7 mouse cellular contexts compared by ENCODE assay signal in genomic region chr1:132374140-132374872, GRCm38 (mm10). TPM values are rescaled to one million over a fixed set of nuclear protein-coding genes. Genes with fewer than 3 reads are reported as not detected.
DNase-seq lines count a peak whose midpoint lies in the region; ATAC-seq lines count a peak whose summit lies in the region.

No protein-coding gene starts in this region.

- 0 out of 2 replicates have a peak, but pooled peaks cover 10% of the 10 kb centered on the region for H3K36me3 ChIP-seq in forebrain, embryonic 15.5 days
- peaks cover 3% of the 10 kb centered on the region; the same call in 1 of the 2 replicates for H3K36me3 ChIP-seq in kidney, embryonic 16.5 days (ENCODE audit: insufficient read depth, low read length)

- ATAC-seq in forebrain, embryonic 15.5 days (replicated peaks): peak; percentile 62
- peak; percentile 46 for ATAC-seq in kidney, embryonic 16.5 days (ENCODE audit: low FRiP score, low TSS enrichment)

- H3K4me2 ChIP-seq in forebrain, embryonic 15.5 days (replicated peaks): 0 out of 2 replicates have a peak overlapping the region, but pooled peaks have one; percentile 2
- no peak overlapping the region for H3K4me2 ChIP-seq in kidney, embryonic 16.5 days (replicated peaks; ENCODE audit: low read depth, low read length)

- peak overlapping the region; percentile 64 for H3K27ac ChIP-seq in forebrain, embryonic 15.5 days (replicated peaks)
- H3K27ac ChIP-seq in kidney, embryonic 16.5 days (ENCODE audit: low read length): 0 out of 2 replicates have a peak overlapping the region, but pooled peaks have one; percentile 11

- no peak overlapping the region for H3K9ac ChIP-seq in forebrain, embryonic 15.5 days (replicated peaks)
- H3K9ac ChIP-seq in kidney, embryonic 16.5 days (replicated peaks; ENCODE audit: low read length): no peak overlapping the region

- peak; percentile 68 for DNase-seq in spleen, adult 12 weeks (ENCODE audit: low spot score)
- DNase-seq in spleen, adult 18-20 months: no peak
- DNase-seq in lung, postnatal 25 days (ENCODE audit: low spot score): peak; percentile 86
- DNase-seq in frontal cortex, postnatal 10 days (ENCODE audit: low spot score in 2 of 2): no peak
- DNase-seq in thymus, postnatal 4 days: no peak

- WGBS in forebrain, embryonic 15.5 days: 33% methylated on average over 5 of the region's 5 CpGs
- WGBS in kidney, embryonic 16.5 days: 31% methylated on average over 5 of the region's 5 CpGs

- no peaks in the 10 kb centered on the region for H3K9me3 ChIP-seq in forebrain, embryonic 15.5 days
- H3K9me3 ChIP-seq in kidney, embryonic 16.5 days (ENCODE audit: low read length): no peaks in the 10 kb centered on the region

- H3K4me3 ChIP-seq in forebrain, embryonic 15.5 days: no peak overlapping the region
- no peak overlapping the region for H3K4me3 ChIP-seq in kidney, embryonic 16.5 days (ENCODE audit: low read length)

- no peaks in the 10 kb centered on the region for H3K27me3 ChIP-seq in forebrain, embryonic 15.5 days
- H3K27me3 ChIP-seq in kidney, embryonic 16.5 days (ENCODE audit: insufficient read depth, low read length): no peaks in the 10 kb centered on the region

- peaks cover 69% of the 10 kb centered on the region for H3K4me1 ChIP-seq in forebrain, embryonic 15.5 days
- peaks cover 65% of the 10 kb centered on the region for H3K4me1 ChIP-seq in kidney, embryonic 16.5 days (ENCODE audit: insufficient read depth, low read length)

RNA-seq across cellular contexts. Expression of gene Tmcc2, which starts 16.8 kb away (rescaled TPM):
- polyA plus RNA-seq in forebrain, embryonic 15.5 days (2015; fragmentation: Nextera tagmentation; extraction: Ambion mirVana): 33.1 and 33.3 TPM in 2 replicates
- polyA plus RNA-seq in kidney, embryonic 16.5 days (2015; fragmentation: Nextera tagmentation; extraction: Ambion mirVana): 8.3 and 8.6 TPM in 2 replicates

RNA-seq across cellular contexts. Expression of gene Dstyk, which starts 43.0 kb away (rescaled TPM):
- 11.3 and 13.2 TPM in 2 replicates for polyA plus RNA-seq in forebrain, embryonic 15.5 days (2015; fragmentation: Nextera tagmentation; extraction: Ambion mirVana)
- polyA plus RNA-seq in kidney, embryonic 16.5 days (2015; fragmentation: Nextera tagmentation; extraction: Ambion mirVana): 16.9 and 18.6 TPM in 2 replicates

RNA-seq across cellular contexts. Expression of gene Nuak2, which starts 58.4 kb away (rescaled TPM):
- 15.9 and 16.5 TPM in 2 replicates for polyA plus RNA-seq in forebrain, embryonic 15.5 days (2015; fragmentation: Nextera tagmentation; extraction: Ambion mirVana)
- 4.3 and 5.5 TPM in 2 replicates for polyA plus RNA-seq in kidney, embryonic 16.5 days (2015; fragmentation: Nextera tagmentation; extraction: Ambion mirVana)

Comparison
In these comparisons a context has a peak if more than half of its experiments do, and no peak if none do; other contexts are left out.
1. DNase-seq: peak in spleen, adult 12 weeks (single experiment) and lung, postnatal 25 days (single experiment); none in spleen, adult 18-20 months (0 of 2), frontal cortex, postnatal 10 days (0 of 2) and thymus, postnatal 4 days (single experiment).